Mouse (Mus musculus) heart, postnatal 36 days (tissue): Measurements from ENCODE around the gene Ttll5. TPM values are rescaled to one million over a fixed set of nuclear protein-coding genes. Genes with fewer than 3 reads are reported as not detected.
A peak's percentile ranks its signal among the peaks of the same experiment; 100 is the strongest.

ENCODE experiments used
- DNase-seq, 2 experiments: peaks; one replicate each; pipeline ENCODE4 v3.0.0; 2021 to 2022
- intact Hi-C: fragments of 180-260 bp; cut with DNase I; formaldehyde crosslinking; loops from one replicate; pipeline ENCODE4 v1.15.1; 2025
- total RNA-seq, 2 experiments: library from RNA; stranded (reverse); gene quantifications; 2 replicates each; pipeline ENCODE4 v1.2.3; 2021

Gene Ttll5
- total RNA-seq, 2 experiments from 2014 or later = 14.6 to 14.8 TPM

GRCm38 (mm10) chr12:85960699-85961098, 136.2 kb downstream of the Ttll5 start:
- no peak for DNase-seq
- intact Hi-C loops = no loop called here

GRCm38 (mm10) chr12:85963160-85963559, 138.7 kb downstream of the Ttll5 start:
- no peak for DNase-seq
- intact Hi-C loops = no loop called here

- intact Hi-C loops = no loop called here
- peak in 1 of 2 experiments; percentile 30 for DNase-seq
These were observed 139.2 kb downstream of the Ttll5 start for GRCm38 (mm10) chr12:85963699-85964098.

GRCm38 (mm10) chr12:85964436-85964835, 140.0 kb downstream of the Ttll5 start:
- intact Hi-C loops = no loop called here
- DNase-seq = no peak

GRCm38 (mm10) chr12:85967812-85968211, 143.4 kb downstream of the Ttll5 start:
- no peak for DNase-seq
- intact Hi-C loops = no loop called here

- intact Hi-C loops = no loop called here
- no peak for DNase-seq
These were observed 143.9 kb downstream of the Ttll5 start for GRCm38 (mm10) chr12:85968409-85968808.

GRCm38 (mm10) chr12:85969571-85969970, 145.1 kb downstream of the Ttll5 start:
- intact Hi-C loops = no loop called here
- no peak for DNase-seq

GRCm38 (mm10) chr12:85970191-85970590, 145.7 kb downstream of the Ttll5 start:
- no peak for DNase-seq
- intact Hi-C loops = no loop called here

- no peak for DNase-seq
- intact Hi-C loops = no loop called here
These were observed 146.3 kb downstream of the Ttll5 start for GRCm38 (mm10) chr12:85970803-85971202.

GRCm38 (mm10) chr12:85971655-85972054, 147.2 kb downstream of the Ttll5 start:
- no peak for DNase-seq
- intact Hi-C loops = no loop called here

- intact Hi-C loops = no loop called here
- DNase-seq = no peak
These were observed 149.1 kb downstream of the Ttll5 start for GRCm38 (mm10) chr12:85973526-85973925.

- intact Hi-C loops = no loop called here
- DNase-seq = peak; percentile 43 to 46
These were observed 149.6 kb downstream of the Ttll5 start for GRCm38 (mm10) chr12:85974030-85974429.

GRCm38 (mm10) chr12:85979996-85980395, 155.5 kb downstream of the Ttll5 start:
- intact Hi-C loops = no loop called here
- no peak for DNase-seq

- no peak for DNase-seq
- intact Hi-C loops = no loop called here
These were observed 161.1 kb downstream of the Ttll5 start for GRCm38 (mm10) chr12:85985524-85985923.

GRCm38 (mm10) chr12:85986024-85986423, 161.6 kb downstream of the Ttll5 start:
- intact Hi-C loops = no loop called here
- DNase-seq = no peak

- no peak for DNase-seq
- intact Hi-C loops = no loop called here
These were observed 162.3 kb downstream of the Ttll5 start for GRCm38 (mm10) chr12:85986540-85987443.

GRCm38 (mm10) chr12:85987444-85987889, 163.0 kb downstream of the Ttll5 start:
- DNase-seq = no peak
- intact Hi-C loops = no loop called here

GRCm38 (mm10) chr12:85988121-85988520, 163.7 kb downstream of the Ttll5 start:
- no peak for DNase-seq
- intact Hi-C loops = no loop called here

GRCm38 (mm10) chr12:85988818-85989377, 164.4 kb downstream of the Ttll5 start:
- DNase-seq = no peak
- intact Hi-C loops = no loop called here

GRCm38 (mm10) chr12:85992013-85992837, 167.8 kb downstream of the Ttll5 start:
- intact Hi-C loops = no loop called here
- no peak for DNase-seq

GRCm38 (mm10) chr12:85992838-85993234, 168.4 kb downstream of the Ttll5 start:
- no peak for DNase-seq
- intact Hi-C loops = no loop called here
